In genomic region chr5:110839038-110839677, GRCm38 (mm10) we compare ENCODE assay signal across 8 mouse cellular contexts. TPM values are rescaled to one million over a fixed set of nuclear protein-coding genes. Genes with fewer than 3 reads are reported as not detected.
DNase-seq lines count a peak whose midpoint lies in the region; ATAC-seq and TF ChIP-seq lines count a peak whose summit lies in the region.

No protein-coding gene starts in this region.

- peaks cover 13% of the 10 kb centered on the region for H3K36me3 ChIP-seq in C2C12 (ENCODE audit: control insufficient read depth, insufficient read depth)
- H3K36me3 ChIP-seq in forebrain, embryonic 10.5 days (replicated peaks): peaks cover 33% of the 10 kb centered on the region
- no peaks in the 10 kb centered on the region for H3K36me3 ChIP-seq in liver, adult 2 months (ENCODE audit: control insufficient read depth, insufficient read depth, low read length)
- 0 out of 2 replicates have a peak, but pooled peaks cover 6% of the 10 kb centered on the region for H3K36me3 ChIP-seq in stomach, embryonic 15.5 days

- peak overlapping the region; percentile 87 for H3K27ac ChIP-seq in forebrain, embryonic 10.5 days
- H3K27ac ChIP-seq in liver, adult 2 months (replicated peaks; ENCODE audit: insufficient read depth, low read depth, low read length): peak overlapping the region; percentile 30
- peak overlapping the region; percentile 83 for H3K27ac ChIP-seq in stomach, embryonic 15.5 days

- TF ChIP-seq POLR2A in liver, adult 2 months (IDR thresholded peaks at IDR 0.05; ENCODE audit: extremely low read depth, insufficient read depth, low read length): no peak; the same call in 1 of the 2 replicates

- H3K79me2 ChIP-seq in C2C12 (ENCODE audit: control insufficient read depth, insufficient read depth): peaks cover 9% of the 10 kb centered on the region
- no peaks in the 10 kb centered on the region for H3K79me2 ChIP-seq in liver, adult 2 months (ENCODE audit: control insufficient read depth, insufficient read depth, low read length)

- peak overlapping the region; percentile 87 for H3K4me2 ChIP-seq in stomach, embryonic 15.5 days

- no peak for TF ChIP-seq CTCF in C2C12 (IDR thresholded peaks at IDR 0.05; ENCODE audit: control insufficient read depth, insufficient read depth, insufficient read length)
- no peak for TF ChIP-seq CTCF in liver, adult 2 months (IDR thresholded peaks at IDR 0.05; ENCODE audit: low read depth, low read length)

- peak overlapping the region; percentile 56 for H3K4me3 ChIP-seq in C2C12 (ENCODE audit: insufficient read depth, poor library complexity, severe bottlenecking)
- H3K4me3 ChIP-seq in forebrain, embryonic 10.5 days: peak overlapping the region; percentile 74
- H3K4me3 ChIP-seq in liver, adult 2 months (ENCODE audit: insufficient read depth, low read depth, low read length): peak overlapping the region; percentile 73
- H3K4me3 ChIP-seq in stomach, embryonic 15.5 days (replicated peaks): peak overlapping the region; percentile 89

- H3K79me3 ChIP-seq in C2C12 (ENCODE audit: low read depth): no peaks in the 10 kb centered on the region

- peak overlapping the region; percentile 79 for H3K9ac ChIP-seq in liver, adult 2 months (ENCODE audit: low read depth, low read length)
- H3K9ac ChIP-seq in stomach, embryonic 15.5 days: peak overlapping the region; percentile 77

- H3K27me3 ChIP-seq in C2C12 (ENCODE audit: control insufficient read depth, insufficient read depth, insufficient read length): no peaks in the 10 kb centered on the region
- no peaks in the 10 kb centered on the region for H3K27me3 ChIP-seq in forebrain, embryonic 10.5 days (ENCODE audit: poor library complexity, severe bottlenecking)
- H3K27me3 ChIP-seq in liver, adult 2 months (ENCODE audit: control insufficient read depth, insufficient read depth, low read length): no peaks in the 10 kb centered on the region
- H3K27me3 ChIP-seq in stomach, embryonic 15.5 days (replicated peaks): no peaks in the 10 kb centered on the region

- no peak; the same call in 1 of the 2 replicates for ATAC-seq in stomach, embryonic 15.5 days (ENCODE audit: insufficient read depth, low FRiP score, low read depth)

- WGBS in forebrain, embryonic 10.5 days: 8% methylated on average over 28 of the region's 28 CpGs
- 8% methylated on average over 28 of the region's 28 CpGs for WGBS in liver, adult 2 months
- WGBS in stomach, embryonic 15.5 days: 5% methylated on average over 28 of the region's 28 CpGs

- DNase-seq in 3T3-L1 (ENCODE audit: low read depth, low spot score): peak; percentile 41
- DNase-seq in forebrain, embryonic 10.5 days (ENCODE audit: extremely low spot score, low spot score): no peak
- no peak for DNase-seq in liver, adult 2 months (ENCODE audit: extremely low read depth, low read depth, low spot score)
- DNase-seq in cerebellum, adult 18-20 months: no peak
- DNase-seq in kidney, postnatal 25 days: no peak
- DNase-seq in cerebellum, postnatal 14 days: no peak

- H3K9me3 ChIP-seq in forebrain, embryonic 10.5 days: no peaks in the 10 kb centered on the region
- no peaks in the 10 kb centered on the region for H3K9me3 ChIP-seq in stomach, embryonic 15.5 days

- H3ac ChIP-seq in C2C12 (ENCODE audit: control insufficient read depth, insufficient read length, low read depth): peak overlapping the region; percentile 56

- peaks cover 24% of the 10 kb centered on the region for H3K4me1 ChIP-seq in forebrain, embryonic 10.5 days
- peaks cover 5% of the 10 kb centered on the region for H3K4me1 ChIP-seq in liver, adult 2 months (ENCODE audit: control insufficient read depth, insufficient read depth, low read length)
- peaks cover 14% of the 10 kb centered on the region for H3K4me1 ChIP-seq in stomach, embryonic 15.5 days

TF ChIP-seq in C2C12, 6 proteins besides CTCF, POLR2A, EP300 and RAD21:
- TF ChIP-seq CEBPB (IDR thresholded peaks at IDR 0.05; ENCODE audit: low read depth) (no peak), FOSL1 (IDR thresholded peaks at IDR 0.05; ENCODE audit: insufficient read depth, low read length, poor library complexity, severe bottlenecking) (no peak), MAX (IDR thresholded peaks at IDR 0.05) (no peak), MYOD1 (IDR thresholded peaks at IDR 0.05; ENCODE audit: control insufficient read depth, insufficient read length, low read depth) (no peak)

RNA-seq across cellular contexts. Expression of gene Hscb, which starts 0.4 kb away (rescaled TPM):
- polyA plus RNA-seq in C2C12 (2012; fragmentation: generic; extraction: Trizol): 12.2 TPM
- 27.5 and 29.9 TPM in 2 replicates for polyA plus RNA-seq in forebrain, embryonic 10.5 days (2016; fragmentation: Nextera tagmentation; extraction: Ambion mirVana)
- 5.7 and 11.2 TPM in 2 replicates for total RNA-seq in liver, adult 2 months (2014; rRNA removed)
- 5.0 and 6.6 TPM in 2 replicates for polyA plus RNA-seq in liver, adult 2 months (2012; rRNA removed)
- 28.2 and 30.0 TPM in 2 replicates for polyA plus RNA-seq in stomach, embryonic 15.5 days (2015; fragmentation: Nextera tagmentation; extraction: Ambion mirVana)

RNA-seq across cellular contexts. Expression of gene Chek2, which starts 0.6 kb away (rescaled TPM):
- 8.2 TPM for polyA plus RNA-seq in C2C12 (2012; fragmentation: generic; extraction: Trizol)
- 47.5 and 51.5 TPM in 2 replicates for polyA plus RNA-seq in forebrain, embryonic 10.5 days (2016; fragmentation: Nextera tagmentation; extraction: Ambion mirVana)
- 2.6 and 3.6 TPM in 2 replicates for total RNA-seq in liver, adult 2 months (2014; rRNA removed)
- polyA plus RNA-seq in liver, adult 2 months (2012; rRNA removed): 1.5 and 1.6 TPM in 2 replicates
- 31.7 and 33.8 TPM in 2 replicates for polyA plus RNA-seq in stomach, embryonic 15.5 days (2015; fragmentation: Nextera tagmentation; extraction: Ambion mirVana)

RNA-seq across cellular contexts. Expression of gene Ulk1, which starts 29.3 kb away (rescaled TPM):
- 13.6 TPM for polyA plus RNA-seq in C2C12 (2012; fragmentation: generic; extraction: Trizol)
- 18.3 and 22.0 TPM in 2 replicates for polyA plus RNA-seq in forebrain, embryonic 10.5 days (2016; fragmentation: Nextera tagmentation; extraction: Ambion mirVana)
- total RNA-seq in liver, adult 2 months (2014; rRNA removed): 29.0 and 38.7 TPM in 2 replicates
- 33.8 and 44.4 TPM in 2 replicates for polyA plus RNA-seq in liver, adult 2 months (2012; rRNA removed)
- polyA plus RNA-seq in stomach, embryonic 15.5 days (2015; fragmentation: Nextera tagmentation; extraction: Ambion mirVana): 14.0 and 15.8 TPM in 2 replicates

RNA-seq across cellular contexts. Expression of gene Ttc28, which starts 40.4 kb away (rescaled TPM):
- polyA plus RNA-seq in C2C12 (2012; fragmentation: generic; extraction: Trizol): 3.4 TPM
- polyA plus RNA-seq in forebrain, embryonic 10.5 days (2016; fragmentation: Nextera tagmentation; extraction: Ambion mirVana): 9.7 and 9.8 TPM in 2 replicates
- total RNA-seq in liver, adult 2 months (2014; rRNA removed): 0.83 and 2.7 TPM in 2 replicates
- polyA plus RNA-seq in liver, adult 2 months (2012; rRNA removed): 0.45 and 0.81 TPM in 2 replicates
- 10.2 and 10.9 TPM in 2 replicates for polyA plus RNA-seq in stomach, embryonic 15.5 days (2015; fragmentation: Nextera tagmentation; extraction: Ambion mirVana)

RNA-seq across cellular contexts. Expression of gene Pus1, which starts 58.7 kb away (rescaled TPM):
- polyA plus RNA-seq in C2C12 (2012; fragmentation: generic; extraction: Trizol): 62.3 TPM
- 47.1 and 48.4 TPM in 2 replicates for polyA plus RNA-seq in forebrain, embryonic 10.5 days (2016; fragmentation: Nextera tagmentation; extraction: Ambion mirVana)
- 11.6 and 14.5 TPM in 2 replicates for total RNA-seq in liver, adult 2 months (2014; rRNA removed)
- polyA plus RNA-seq in liver, adult 2 months (2012; rRNA removed): 14.5 and 19.2 TPM in 2 replicates
- 45.0 and 51.1 TPM in 2 replicates for polyA plus RNA-seq in stomach, embryonic 15.5 days (2015; fragmentation: Nextera tagmentation; extraction: Ambion mirVana)

Comparison
In these comparisons a context has a peak if more than half of its experiments do, and no peak if none do; other contexts are left out.
1. H3K27ac ChIP-seq: peak in every context shown above with its lines; median percentile 87 in forebrain, embryonic 10.5 days; 83 in stomach, embryonic 15.5 days; 30 in liver, adult 2 months.